Mouse (Mus musculus): ENCODE measurements around the gene Lrrc28.

The Lrrc28 gene

DNA sequence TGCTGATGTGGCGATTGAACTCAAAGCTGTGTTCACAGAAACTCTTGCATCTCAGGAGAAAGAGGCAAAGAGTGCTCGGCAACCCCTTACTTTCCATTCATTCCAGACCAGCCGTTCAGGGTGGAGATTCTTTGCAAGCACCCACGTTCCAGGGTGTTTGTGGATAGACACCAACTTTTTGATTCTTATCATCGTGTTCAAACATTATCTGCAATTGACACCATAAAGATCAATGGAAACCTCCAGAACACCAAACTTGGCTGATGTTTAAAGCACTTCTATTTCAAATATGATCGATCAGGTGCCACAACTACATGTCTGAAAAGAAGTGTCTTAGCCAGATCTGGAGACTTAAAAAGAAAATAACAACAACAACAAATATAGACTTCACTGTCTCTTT is 51.2 kb downstream of the Lrrc28 start:
- no peak for DNase-seq (ENCODE audit: low spot score)

GRCm38 (mm10) chr7:67592670-67593069 is 52.4 kb downstream of the Lrrc28 start:
- no peak for DNase-seq (ENCODE audit: low spot score)

DNA sequence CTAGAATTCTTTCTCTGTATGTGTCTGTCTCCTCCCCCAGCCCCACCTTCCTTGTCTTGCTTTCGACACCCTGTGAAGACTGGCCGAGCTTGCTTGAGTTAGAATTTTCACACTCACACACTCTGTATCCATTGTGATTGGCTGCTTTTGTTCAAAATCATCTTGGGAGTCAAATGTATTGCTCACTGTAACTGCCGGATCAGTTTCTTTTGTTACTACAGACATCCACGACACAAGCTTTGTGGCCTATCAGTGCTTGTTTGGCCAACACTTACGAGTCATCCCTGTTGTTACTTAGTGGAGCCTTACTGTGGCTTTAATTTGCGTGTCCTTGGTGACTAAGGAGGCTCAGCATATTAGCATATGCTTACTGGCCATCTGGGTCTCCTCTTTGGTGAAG is 56.3 kb downstream of the Lrrc28 start:
- DNase-seq (ENCODE audit: low spot score), result no peak

DNA sequence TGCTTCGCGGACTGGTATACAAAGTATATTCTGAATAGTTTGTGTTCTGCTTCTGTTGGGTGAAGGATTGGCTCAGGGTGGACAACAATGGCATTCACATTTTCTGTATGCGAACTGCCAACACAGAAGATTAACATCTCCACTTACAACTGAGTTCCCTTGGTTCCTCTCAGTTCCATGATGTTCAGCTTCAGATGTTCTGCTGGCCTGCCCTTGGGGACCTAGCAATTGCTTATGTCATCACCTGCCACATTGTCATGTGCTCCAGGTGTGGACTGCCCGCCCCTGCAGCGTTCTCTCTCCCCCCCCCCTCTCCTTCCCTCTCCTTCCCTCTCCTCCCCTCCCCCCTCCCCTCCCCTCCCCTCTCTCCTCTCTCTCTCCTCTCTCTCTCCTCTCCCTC is 58.6 kb downstream of the Lrrc28 start:
- no peak for DNase-seq (ENCODE audit: low spot score)

DNA sequence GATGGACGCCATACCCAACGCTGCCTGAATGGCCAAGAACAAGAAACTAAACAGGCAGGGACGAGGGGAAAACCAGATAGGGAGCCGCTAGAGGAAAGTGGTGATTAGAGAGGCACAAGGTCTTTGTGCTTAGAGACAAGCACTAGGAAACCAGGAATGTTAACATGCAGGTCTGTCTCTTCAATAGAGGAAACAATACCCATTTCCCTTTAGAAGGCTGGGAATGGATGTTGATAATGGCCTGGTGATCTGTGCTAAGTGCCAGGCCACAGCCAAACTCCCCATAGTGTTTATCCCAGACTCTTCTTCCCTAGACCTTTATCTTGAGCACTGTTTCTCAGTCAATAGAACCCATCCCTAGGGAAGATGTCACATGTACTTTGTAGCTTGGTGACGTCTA is 61.2 kb downstream of the Lrrc28 start:
- DNase-seq (ENCODE audit: low spot score), result no peak

DNA sequence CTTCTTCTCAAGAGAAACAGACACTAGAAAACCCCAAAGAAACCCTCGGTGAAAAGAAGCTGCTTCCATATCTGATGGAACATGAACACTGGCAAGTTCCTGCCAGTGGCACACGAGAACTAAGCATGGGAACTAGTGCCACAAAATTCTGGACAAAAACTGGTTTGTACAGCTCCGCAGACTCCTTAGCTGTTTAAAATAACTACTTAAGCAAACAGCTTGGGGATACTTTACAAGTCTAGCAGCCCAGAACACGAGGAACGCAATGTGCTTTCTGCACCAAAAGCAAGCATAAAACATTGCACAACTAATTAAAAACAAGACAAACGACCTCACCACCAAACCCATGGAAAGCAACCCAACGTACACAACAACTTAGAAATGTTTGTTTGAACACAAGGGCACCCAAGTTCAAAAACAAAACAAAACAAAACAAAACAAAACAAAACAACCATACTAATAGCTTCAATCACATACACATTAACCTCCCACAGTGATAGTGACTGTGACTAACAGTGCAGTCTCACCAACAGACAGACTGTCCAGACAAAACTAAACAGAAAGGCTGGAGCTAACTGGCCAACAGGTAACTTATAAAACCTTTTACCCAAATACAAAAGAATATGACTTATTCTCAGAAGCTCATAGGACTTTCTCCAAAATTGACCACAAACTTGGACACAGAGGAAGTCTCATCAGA is 66.1 kb downstream of the Lrrc28 start:
- DNase-seq (ENCODE audit: low spot score), result no peak

DNA sequence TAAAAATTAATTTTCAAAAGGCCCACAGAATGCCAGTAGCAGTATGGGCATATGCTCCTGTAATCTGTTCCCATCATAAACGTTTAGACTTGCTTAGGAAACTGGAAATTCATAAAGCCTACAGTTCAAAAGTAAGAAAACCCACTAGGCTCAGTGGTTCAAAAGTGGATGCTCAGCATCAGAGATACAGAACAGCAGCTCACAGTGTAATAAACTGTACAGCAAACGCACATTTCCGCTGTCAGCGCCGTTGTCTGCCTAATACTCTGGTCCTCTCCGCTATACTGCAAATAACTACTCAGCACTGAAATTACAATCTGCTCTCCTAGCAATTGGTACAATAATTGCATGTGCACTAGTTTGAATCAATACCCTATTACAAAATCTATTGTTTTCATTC is 67.0 kb downstream of the Lrrc28 start:
- no peak for DNase-seq (ENCODE audit: low spot score)

DNA sequence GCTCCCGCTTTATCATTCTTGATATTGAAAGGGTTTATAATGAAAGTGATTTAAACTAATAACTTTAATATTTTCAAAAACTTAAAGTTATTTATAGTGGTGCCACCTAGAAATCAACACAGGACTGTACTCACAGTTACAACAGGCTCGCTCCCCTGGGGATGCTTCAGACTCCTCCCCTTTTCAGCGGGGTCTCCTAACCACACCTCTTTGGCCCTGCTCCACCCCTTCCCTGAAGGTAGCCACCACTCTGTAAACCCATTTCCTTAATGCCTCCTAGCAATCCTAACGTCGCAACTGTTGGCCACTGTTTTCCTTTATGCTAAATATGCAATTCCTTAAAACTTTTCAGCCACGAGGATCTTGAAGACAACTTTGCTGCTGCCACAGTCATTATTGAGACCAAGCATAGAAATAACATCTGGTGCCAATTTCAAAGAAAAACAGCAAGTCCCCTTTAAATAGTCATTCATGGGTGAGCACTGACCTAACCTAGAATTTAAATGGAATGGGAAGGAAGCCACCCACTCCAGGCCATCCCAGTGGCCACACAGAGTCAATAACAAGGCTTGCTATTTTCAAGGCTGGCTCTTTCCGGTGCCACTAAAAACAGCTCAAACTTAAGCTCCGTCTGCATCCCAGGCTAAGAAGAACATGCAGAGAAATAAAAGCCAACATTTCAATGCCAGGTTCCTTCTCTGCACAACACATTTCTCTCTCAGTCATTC is 78.4 kb downstream of the Lrrc28 start:
- no peak for DNase-seq (ENCODE audit: low spot score)

DNA sequence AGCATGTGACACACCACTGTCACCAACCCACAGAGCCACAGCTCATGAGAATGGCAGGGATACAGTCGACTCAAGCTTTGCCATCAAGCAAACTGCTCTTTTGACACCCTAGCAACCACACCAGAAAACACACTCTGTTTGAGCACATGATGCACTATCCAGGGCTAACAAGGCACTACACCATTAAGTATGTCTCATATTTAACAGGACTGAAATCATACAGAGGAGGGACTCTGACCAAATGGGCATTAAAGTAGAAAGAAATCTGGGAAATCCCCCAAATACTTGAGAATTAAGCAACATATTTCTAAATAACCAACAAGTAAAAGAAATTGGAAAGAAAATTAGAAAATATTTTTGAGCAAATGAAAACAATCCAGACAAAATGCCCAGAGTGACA is 79.9 kb downstream of the Lrrc28 start:
- DNase-seq (ENCODE audit: low spot score), result no peak

DNA sequence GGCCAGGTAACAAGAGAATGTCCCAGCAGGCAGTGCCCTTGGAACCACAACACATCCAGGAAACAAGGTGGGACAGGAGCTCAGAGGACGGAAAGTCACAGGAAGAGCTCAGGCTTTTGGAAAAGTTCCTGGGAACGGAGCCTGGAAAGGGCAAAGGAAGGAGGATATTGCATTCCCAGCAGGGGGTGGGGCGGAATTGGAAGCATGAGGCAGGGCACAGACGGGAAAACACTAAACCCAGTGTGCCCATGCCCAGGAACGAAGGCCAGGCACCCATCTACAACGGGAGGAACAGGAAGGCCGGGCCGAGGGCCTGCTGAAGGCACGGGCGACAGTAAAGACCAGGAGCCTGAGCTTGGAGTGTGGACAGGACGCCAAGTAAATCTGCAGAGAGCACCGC is 82.9 kb downstream of the Lrrc28 start:
- DNase-seq (ENCODE audit: low spot score), result peak; percentile 52

- no peak for DNase-seq (ENCODE audit: low spot score)
Observed at GRCm38 (mm10) chr7:67559486-67559885, 85.6 kb downstream of the Lrrc28 start.

DNA sequence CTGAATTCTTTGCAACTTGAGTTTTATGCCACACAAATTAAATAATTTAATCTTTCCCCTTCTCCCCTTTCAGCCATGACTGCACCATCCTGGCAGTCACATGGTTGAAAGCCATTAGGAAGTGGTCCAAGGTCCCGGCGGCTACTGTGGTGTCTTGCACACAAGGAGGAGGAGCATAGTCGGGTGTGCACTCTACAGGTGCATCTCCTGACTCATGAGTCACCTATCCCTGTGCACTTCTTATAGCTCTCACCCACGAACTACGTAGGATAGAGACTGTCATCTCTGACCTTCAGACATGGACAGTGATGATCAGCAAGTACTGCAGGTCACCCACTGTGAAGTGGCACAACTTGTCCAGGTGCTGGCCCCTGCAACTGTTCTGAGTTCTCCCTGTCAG is 86.8 kb downstream of the Lrrc28 start:
- no peak for DNase-seq (ENCODE audit: low spot score)

DNA sequence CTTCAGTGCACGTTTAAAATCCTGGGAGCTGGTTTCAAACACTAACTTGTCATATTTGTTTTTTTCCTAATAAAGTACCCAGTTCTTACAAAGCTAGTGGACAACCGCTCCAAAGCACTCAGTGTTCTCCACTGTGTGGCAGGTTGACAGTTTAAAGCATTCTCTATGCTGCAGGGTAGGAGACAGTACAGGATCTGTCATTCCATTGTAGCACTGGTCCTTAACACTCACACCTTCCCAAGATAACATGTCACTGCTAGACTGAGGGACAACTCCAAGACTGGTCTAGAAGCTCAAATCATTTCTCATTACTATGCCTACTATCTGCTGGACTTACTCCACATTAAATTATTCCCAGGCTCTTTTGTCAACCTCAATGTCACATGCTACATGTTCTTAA is 90.2 kb downstream of the Lrrc28 start:
- no peak for DNase-seq (ENCODE audit: low spot score)

DNA sequence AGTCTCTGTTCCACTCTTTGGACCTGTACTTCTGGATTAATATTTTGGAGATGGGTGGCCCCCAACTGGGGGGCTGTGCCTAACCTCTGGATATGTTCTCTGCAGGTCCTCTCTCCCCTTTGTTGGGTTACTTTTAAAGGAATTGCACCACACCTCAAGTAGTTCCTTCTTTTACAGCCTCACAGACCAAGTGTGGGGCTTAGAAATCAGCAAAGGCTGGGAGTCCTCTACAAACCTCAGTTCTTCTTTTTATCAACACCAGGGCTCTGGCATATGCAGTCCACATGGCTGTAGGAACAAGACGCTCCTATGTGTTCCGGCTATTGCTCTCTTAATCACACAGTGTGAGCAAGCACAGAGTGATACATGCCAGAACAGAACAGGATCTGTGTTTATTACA is 93.8 kb downstream of the Lrrc28 start:
- no peak for DNase-seq (ENCODE audit: low spot score)

DNA sequence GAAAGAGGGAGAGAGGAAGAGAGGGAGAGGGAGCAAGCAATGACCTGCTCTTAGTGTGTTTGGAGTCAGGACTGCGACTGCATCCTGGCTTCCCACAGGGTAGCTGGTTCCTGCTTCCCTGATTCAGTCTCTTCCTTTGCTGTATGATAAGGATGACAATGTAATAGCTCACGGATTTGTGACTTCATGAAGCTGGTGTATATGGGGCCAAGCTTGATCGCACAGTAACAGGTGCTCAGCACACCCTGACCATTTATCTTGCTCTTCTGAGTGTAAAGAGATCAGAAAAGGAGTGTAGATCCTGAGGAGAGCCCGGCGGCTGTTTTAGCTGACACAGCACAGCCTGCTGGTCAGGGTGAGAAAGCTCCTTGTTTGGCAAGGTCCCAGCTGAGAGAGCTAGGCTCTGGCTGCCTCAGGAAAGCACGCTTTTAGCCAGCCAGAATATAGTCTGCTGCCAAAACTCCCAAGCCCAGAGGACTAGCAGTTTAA is 96.0 kb downstream of the Lrrc28 start:
- peak; percentile 84 for DNase-seq (ENCODE audit: low spot score)

GRCm38 (mm10) chr7:67548599-67549041 is 96.4 kb downstream of the Lrrc28 start:
- no peak for DNase-seq (ENCODE audit: low spot score)

GRCm38 (mm10) chr7:67546282-67546681 is 98.8 kb downstream of the Lrrc28 start:
- DNase-seq (ENCODE audit: low spot score), result no peak

DNA sequence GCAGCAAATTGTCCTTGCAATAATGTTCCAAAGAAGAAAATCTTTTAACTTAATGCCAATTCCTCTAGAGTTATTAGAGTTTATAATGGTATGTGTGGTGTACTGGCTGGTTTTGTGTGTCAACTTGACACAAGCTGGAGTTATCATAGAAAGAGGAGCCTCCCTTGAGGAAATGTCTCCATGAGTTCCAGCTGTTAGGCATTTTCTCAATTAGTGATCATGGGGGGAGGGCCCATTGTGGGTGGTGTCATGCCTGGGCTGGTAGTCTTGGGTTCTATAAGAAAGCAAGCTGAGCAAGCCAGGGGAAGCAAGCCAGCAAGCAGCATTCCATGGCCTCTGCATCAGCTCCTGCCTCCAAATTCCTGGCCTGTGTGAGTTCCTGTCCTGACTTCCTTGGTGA is 100.5 kb downstream of the Lrrc28 start:
- DNase-seq (ENCODE audit: low spot score), result no peak

DNA sequence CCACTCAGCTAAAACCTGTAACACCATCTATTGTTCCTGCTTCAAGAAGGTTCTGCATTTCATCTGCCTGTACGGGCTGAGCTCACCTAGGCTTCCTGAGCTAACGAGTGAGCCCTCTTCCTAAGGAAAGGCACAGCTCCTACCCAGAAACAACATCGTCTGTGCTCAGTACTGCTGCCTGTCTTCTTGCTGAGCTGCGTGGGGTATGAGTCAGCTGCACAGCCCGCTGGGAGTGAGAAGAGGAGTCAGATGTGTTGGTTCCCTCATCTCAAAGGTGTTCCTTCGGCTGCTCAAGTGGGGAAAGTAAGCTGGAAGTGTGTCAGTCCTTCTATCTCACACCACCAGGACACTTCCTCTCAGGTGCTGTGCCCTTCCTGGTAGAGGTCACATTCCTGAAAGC is 101.4 kb downstream of the Lrrc28 start:
- no peak for DNase-seq (ENCODE audit: low spot score)

- no peak for DNase-seq (ENCODE audit: low spot score)
Observed at GRCm38 (mm10) chr7:67536588-67537372, 108.3 kb downstream of the Lrrc28 start.

DNA sequence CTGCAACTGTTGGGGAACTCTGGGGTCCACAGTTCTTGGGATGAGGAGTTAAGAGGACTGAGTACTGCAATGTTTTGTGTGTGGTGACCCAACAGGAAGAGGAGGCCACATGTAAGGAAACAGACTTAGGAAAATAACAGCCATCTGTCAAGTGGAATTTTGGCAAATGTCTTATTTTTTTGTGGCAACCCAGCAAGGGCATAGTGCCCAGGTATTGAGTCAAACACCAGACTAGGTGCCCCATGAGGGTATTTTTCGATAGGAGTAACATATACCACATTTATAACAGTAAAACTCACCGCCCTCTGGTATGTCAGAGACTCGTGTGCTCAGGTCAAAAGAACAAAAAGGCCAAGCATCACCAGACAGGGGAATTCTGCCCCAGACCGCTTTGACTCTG is 109.1 kb downstream of the Lrrc28 start:
- DNase-seq (ENCODE audit: low spot score), result no peak

DNA sequence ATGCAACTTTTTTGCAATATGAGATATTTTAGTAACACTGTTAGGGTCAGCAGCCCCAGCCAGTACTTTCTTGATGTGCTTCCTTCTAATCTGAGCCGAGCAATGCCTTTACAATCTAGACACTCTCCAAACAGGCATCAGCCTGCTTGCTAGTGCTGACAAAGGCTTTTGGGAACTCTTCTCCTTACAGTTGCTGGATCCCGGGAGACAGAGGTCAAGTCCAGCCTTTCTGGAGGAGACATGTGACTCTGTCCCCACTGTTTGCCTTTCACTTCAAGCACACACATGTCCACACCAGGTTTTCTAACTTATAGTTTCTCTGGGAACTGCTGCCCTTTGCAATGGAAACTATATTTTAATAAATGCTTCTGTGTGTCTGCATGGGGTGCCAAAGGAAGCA is 114.1 kb downstream of the Lrrc28 start:
- no peak for DNase-seq (ENCODE audit: low spot score)

DNA sequence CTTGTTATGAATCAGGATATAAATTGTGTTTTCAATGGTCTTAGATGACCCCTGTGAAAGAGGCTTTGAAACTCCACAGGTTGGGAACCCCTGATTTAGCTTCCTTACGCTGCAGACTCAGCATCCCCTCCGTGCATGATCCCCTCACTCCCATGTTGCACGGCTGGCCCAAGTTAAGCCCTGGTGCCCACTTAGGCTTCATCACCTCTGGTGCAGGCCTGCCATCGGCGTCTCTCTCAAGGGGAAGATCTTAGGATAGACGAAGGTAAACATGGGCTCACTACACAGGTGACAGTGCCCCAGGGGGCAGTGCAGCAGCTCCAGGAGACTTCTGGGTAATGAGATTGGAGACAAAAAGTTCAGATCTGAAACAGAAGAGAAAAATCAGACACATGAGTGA is 115.7 kb downstream of the Lrrc28 start:
- DNase-seq (ENCODE audit: low spot score), result no peak
